Mouse (Mus musculus) liver, embryonic 11.5 days (tissue): ENCODE data around the gene Ak5. TPM values are rescaled to one million over a fixed set of nuclear protein-coding genes. Genes with fewer than 3 reads are reported as not detected.
"Not testable (repeated sequence)": the region's sequence is repeated elsewhere in the genome, so short reads cannot be mapped to it uniquely, and the experiment has no call there.

Experiments used
- ATAC-seq: fragments of 200-750 bp; cut with Nextera tagmentation; replicated peaks from 2 replicates; pipeline ENCODE4 v1.8.0; 2017; ENCODE audit warnings: moderate number of reproducible peaks, mild to moderate bottlenecking, moderate TSS enrichment, moderate library complexity; ENCODE audit not compliant: low FRiP score
- DNase-seq: peaks from one replicate; pipeline ENCODE4 v3.0.0-alpha.2; 2017; ENCODE audit warnings: low spot score
- H3K27ac ChIP-seq: fragments of 300-500 bp; sonication (generic); 2 replicates; pipeline ENCODE4 v1.5.1; 2014; ENCODE audit warnings: mild to moderate bottlenecking, low read depth, low read length, control low read depth
- H3K27me3 ChIP-seq: fragments of 300-500 bp; sonication (generic); replicated peaks from 2 replicates; pipeline ENCODE4 v1.6.1; 2014; ENCODE audit warnings: low read length, mixed read lengths; ENCODE audit not compliant: control insufficient read depth, insufficient read depth
- H3K36me3 ChIP-seq: fragments of 300-500 bp; sonication (generic); 2 replicates; pipeline ENCODE4 v1.6.1; 2014; ENCODE audit warnings: mild to moderate bottlenecking, low read length, moderate library complexity, mixed read lengths; ENCODE audit not compliant: control insufficient read depth, insufficient read depth
- H3K4me1 ChIP-seq: fragments of 300-500 bp; sonication (generic); replicated peaks from 2 replicates; pipeline ENCODE4 v1.6.1; 2014; ENCODE audit warnings: low read length, mixed read lengths; ENCODE audit not compliant: control insufficient read depth, insufficient read depth
- H3K4me2 ChIP-seq: fragments of 300-500 bp; sonication (generic); 2 replicates; pipeline ENCODE4 v1.6.1; 2014; ENCODE audit warnings: mild to moderate bottlenecking, control low read depth, moderate library complexity
- H3K4me3 ChIP-seq: fragments of 300-500 bp; sonication (generic); 2 replicates; pipeline ENCODE4 v1.5.1; 2014; ENCODE audit warnings: low read depth, low read length, control low read depth
- H3K9ac ChIP-seq: fragments of 300-500 bp; sonication (generic); 2 replicates; pipeline ENCODE4 v1.6.1; 2014; ENCODE audit warnings: low read depth, low read length, control low read depth
- H3K9me3 ChIP-seq: fragments of 300-500 bp; sonication (generic); 2 replicates; pipeline ENCODE4 v1.6.1; 2016; ENCODE audit warnings: low read length, inconsistent platforms, mixed read lengths; ENCODE audit not compliant: control insufficient read depth
- WGBS: fragments of 180-500 bp; shearing (Covaris S2); extraction: QIAGEN DNeasy Blood & Tissue Kit; methylation state at CpG from one replicate; pipeline ENCODE4 v1.1.7; 2014; 5-methylcytosine and 5-hydroxymethylcytosine counted together
- polyA plus RNA-seq: library from polyadenylated mRNA; unstranded; fragments of >200 nt; fragmentation: Nextera tagmentation; extraction: Ambion mirVana; gene quantifications from 2 replicates; pipeline ENCODE4 v1.2.1, GENCODE M21; 2014

The Ak5 gene
- polyA plus RNA-seq, 1 experiment from 2014 or later, result 3.5 TPM

- WGBS, result 68% methylated on average over 6 of the region's 6 CpGs
- Histone ChIP-seq H3K36me3 (no peaks in the 10 kb centered on the region), H3K9me3 (no peaks in the 10 kb centered on the region), H3K27ac (no peak overlapping the region), H3K4me1 (no peaks in the 10 kb centered on the region), H3K27me3 (no peaks in the 10 kb centered on the region), H3K4me3 (no peak overlapping the region), H3K9ac (no peak overlapping the region), H3K4me2 (no peak overlapping the region)
- no peak for ATAC-seq
- no peak for DNase-seq
These were observed 82.6 kb downstream of the Ak5 start for GRCm38 (mm10) chr3:152585581-152585980.

- Histone ChIP-seq H3K9ac (no peak overlapping the region), H3K27me3 (no peaks in the 10 kb centered on the region), H3K36me3 (no peaks in the 10 kb centered on the region), H3K4me3 (no peak overlapping the region), H3K9me3 (no peaks in the 10 kb centered on the region), H3K4me1 (no peaks in the 10 kb centered on the region), H3K27ac (no peak overlapping the region), H3K4me2 (no peak overlapping the region)
- ATAC-seq (no peak), DNase-seq (no peak)
These were observed 85.1 kb downstream of the Ak5 start for GRCm38 (mm10) chr3:152583033-152583432.

- not testable (repeated sequence) for H3K9me3 ChIP-seq, H3K27me3 ChIP-seq, H3K4me3 ChIP-seq, H3K36me3 ChIP-seq, ATAC-seq, H3K27ac ChIP-seq, H3K4me2 ChIP-seq, DNase-seq, H3K4me1 ChIP-seq, H3K9ac ChIP-seq
- 84% methylated on average over 3 of the region's 3 CpGs for WGBS
These were observed 86.3 kb downstream of the Ak5 start for GRCm38 (mm10) chr3:152581853-152582252.

GRCm38 (mm10) chr3:152579984-152580591, 88.1 kb downstream of the Ak5 start:
- Histone ChIP-seq H3K27ac (no peak overlapping the region), H3K4me3 (no peak overlapping the region), H3K9ac (no peak overlapping the region), H3K4me2 (no peak overlapping the region), H3K9me3 (no peaks in the 10 kb centered on the region), H3K36me3 (no peaks in the 10 kb centered on the region), H3K4me1 (no peaks in the 10 kb centered on the region), H3K27me3 (no peaks in the 10 kb centered on the region)
- 72% methylated on average over 10 of the region's 10 CpGs for WGBS
- DNase-seq, result no peak
- ATAC-seq, result no peak

- 76% methylated on average over 26 of the region's 26 CpGs for WGBS
- no peak overlapping the region for H3K27ac ChIP-seq
- H3K4me1 ChIP-seq, result no peaks in the 10 kb centered on the region
- no peaks in the 10 kb centered on the region for H3K9me3 ChIP-seq
- DNase-seq, result no peak
- no peak overlapping the region for H3K4me2 ChIP-seq
- no peak overlapping the region for H3K9ac ChIP-seq
- ATAC-seq, result no peak
- no peaks in the 10 kb centered on the region for H3K27me3 ChIP-seq
- no peak overlapping the region for H3K4me3 ChIP-seq
- H3K36me3 ChIP-seq, result no peaks in the 10 kb centered on the region
These were observed 89.6 kb downstream of the Ak5 start for GRCm38 (mm10) chr3:152578282-152579228.

- no peaks in the 10 kb centered on the region for H3K9me3 ChIP-seq
- WGBS, result 82% methylated on average over 7 of the region's 7 CpGs
- H3K36me3 ChIP-seq, result no peaks in the 10 kb centered on the region
- no peak for ATAC-seq
- no peaks in the 10 kb centered on the region for H3K27me3 ChIP-seq
- DNase-seq, result no peak
- no peaks in the 10 kb centered on the region for H3K4me1 ChIP-seq
- no peak overlapping the region for H3K4me3 ChIP-seq
- H3K9ac ChIP-seq, result no peak overlapping the region
- H3K27ac ChIP-seq, result no peak overlapping the region
- H3K4me2 ChIP-seq, result no peak overlapping the region
These were observed 90.4 kb downstream of the Ak5 start for GRCm38 (mm10) chr3:152577763-152578162.

- no peak overlapping the region for H3K9ac ChIP-seq
These were observed 90.9 kb downstream of the Ak5 start for GRCm38 (mm10) chr3:152577273-152577672.

GRCm38 (mm10) chr3:152569242-152569605, 98.9 kb downstream of the Ak5 start:
- H3K27ac ChIP-seq, result 0 out of 2 replicates have a peak overlapping the region, but pooled peaks have one; percentile 23
- ATAC-seq, result peak; percentile 34; the same call in 1 of the 2 replicates
- WGBS, result 35% methylated on average over 6 of the region's 6 CpGs

More at GRCm38 (mm10) chr3:152577273-152577672, 90.9 kb downstream of the Ak5 start:
- no peaks in the 10 kb centered on the region for H3K9me3 ChIP-seq
- 36% methylated on average over 1 of the region's 1 CpGs for WGBS
- no peaks in the 10 kb centered on the region for H3K4me1 ChIP-seq
- no peak overlapping the region for H3K4me3 ChIP-seq
- no peak overlapping the region for H3K4me2 ChIP-seq
- H3K36me3 ChIP-seq, result no peaks in the 10 kb centered on the region
- DNase-seq (no peak), ATAC-seq (no peak)
- no peaks in the 10 kb centered on the region for H3K27me3 ChIP-seq
- no peak overlapping the region for H3K27ac ChIP-seq

More at GRCm38 (mm10) chr3:152569242-152569605, 98.9 kb downstream of the Ak5 start:
- H3K4me1 ChIP-seq, result no peaks in the 10 kb centered on the region
- H3K9ac ChIP-seq, result no peak overlapping the region
- DNase-seq, result no peak
- no peaks in the 10 kb centered on the region for H3K9me3 ChIP-seq
- no peaks in the 10 kb centered on the region for H3K27me3 ChIP-seq
- H3K4me3 ChIP-seq, result no peak overlapping the region
- no peaks in the 10 kb centered on the region for H3K36me3 ChIP-seq
- H3K4me2 ChIP-seq, result no peak overlapping the region
